Mouse (Mus musculus): ENCODE results near the gene Wdr83os.
"Not testable (repeated sequence)": the region's sequence is repeated elsewhere in the genome, so short reads cannot be mapped to it uniquely, and the experiment has no call there.

Gene Wdr83os

DNA sequence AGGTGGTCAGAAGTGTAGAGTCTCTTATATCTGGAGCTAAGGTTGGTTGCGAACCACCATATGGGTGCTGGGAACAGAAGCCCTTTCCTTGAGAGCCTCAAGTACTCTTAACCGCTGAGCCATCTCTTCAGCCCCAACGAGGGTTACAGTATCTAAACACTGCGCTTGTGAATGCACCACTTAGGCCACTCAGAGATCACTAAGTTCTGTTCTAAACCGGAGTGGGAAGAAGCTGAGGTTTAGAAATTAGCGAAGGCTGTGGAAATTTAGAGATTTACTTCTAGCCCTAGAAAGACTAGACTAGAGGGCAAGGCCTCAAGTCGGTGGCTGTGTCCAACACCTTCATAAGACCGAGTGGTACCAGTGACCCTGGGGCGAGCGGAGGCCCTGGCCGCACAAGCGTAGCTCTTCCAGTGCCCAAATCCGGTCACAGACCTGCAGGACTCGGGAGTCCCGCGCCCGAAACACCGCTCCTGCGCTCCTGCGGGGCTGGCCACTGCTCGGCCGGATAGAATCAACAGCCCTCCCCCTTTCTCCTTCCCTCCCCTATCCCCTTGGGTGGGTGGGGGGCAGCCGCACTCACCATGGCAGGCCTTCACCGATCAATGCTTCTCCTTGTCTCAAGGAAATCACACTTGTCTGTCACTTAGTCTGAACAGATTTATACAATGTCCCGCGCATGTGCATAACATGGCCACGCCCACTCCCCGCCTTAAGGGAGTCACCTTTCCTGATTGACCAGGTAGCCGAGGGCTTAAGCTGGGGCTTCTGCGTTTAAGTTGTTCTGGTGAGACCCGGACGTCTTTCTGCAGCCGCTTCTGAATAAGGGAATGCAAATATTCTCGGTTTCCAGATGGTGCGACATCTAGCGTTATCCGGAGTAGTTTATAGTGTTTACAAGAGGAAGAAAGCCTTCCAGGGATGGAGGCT, 38.8 kb downstream of the Wdr83os start:
- peak; percentile 46 for DNase-seq (ENCODE audit: low read depth)

DNA sequence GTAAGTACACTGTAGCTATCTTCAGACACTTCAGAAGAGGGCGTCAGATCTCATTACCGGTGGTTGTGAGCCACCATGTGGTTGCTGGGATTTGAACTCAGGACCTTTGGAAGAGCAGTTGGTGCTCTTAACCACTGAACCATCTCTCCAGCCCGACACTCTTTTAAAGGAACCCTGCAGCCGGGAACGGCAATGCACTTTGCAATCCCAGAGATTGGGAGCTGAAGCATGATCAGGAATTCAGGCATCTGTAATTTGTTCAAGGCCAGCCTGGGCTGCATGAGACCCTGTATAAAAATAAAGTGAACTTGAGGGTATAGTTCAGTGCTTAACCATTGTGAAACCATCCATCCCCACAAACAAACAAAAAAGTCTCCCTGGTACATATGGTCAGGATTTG, 39.7 kb downstream of the Wdr83os start:
- DNase-seq (ENCODE audit: low read depth) = not testable (repeated sequence)

DNA sequence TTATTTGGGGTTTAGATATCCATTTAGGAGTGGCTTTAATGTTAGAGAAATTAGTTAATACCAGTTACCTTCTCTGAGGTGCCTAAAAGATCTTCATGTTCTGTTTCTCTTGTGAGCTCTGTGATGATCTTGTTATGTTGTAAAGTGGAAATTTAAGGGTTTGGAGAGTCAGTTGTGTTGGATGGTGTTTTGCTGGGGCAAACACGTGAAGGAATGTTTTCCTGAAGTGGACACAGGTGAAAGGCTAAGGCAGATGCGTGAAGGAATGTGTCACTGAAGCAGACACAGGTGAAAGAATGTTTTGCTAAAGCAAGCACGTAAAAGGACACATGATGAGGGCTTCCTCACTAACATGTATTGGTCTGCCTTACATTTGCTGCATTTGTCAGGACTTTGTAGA, 42.5 kb downstream of the Wdr83os start, which contains the start of gene Zfp791:
Gene Zfp791 (minus strand): TSS at position 101 of the 400 bp plus-strand sequence.
- no peak for DNase-seq (ENCODE audit: low read depth)

DNA sequence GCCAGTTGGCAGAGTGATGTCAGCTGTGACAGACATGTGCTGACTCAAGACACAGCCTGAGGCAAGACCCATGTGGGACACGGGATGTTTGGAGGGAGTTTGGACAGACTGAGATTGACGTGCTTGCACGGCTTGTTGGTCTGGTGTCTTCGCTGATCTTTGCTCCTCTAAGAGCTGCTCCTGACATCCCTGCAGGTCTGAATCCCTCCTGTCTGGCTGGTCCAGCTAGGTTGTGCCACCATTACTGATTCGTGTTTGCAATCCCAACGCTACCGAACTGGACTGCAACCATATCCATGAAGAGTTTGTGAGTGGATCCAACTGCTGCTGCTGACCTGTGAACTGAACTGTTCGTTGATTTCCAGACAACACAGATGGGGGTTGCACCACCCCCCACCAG, 43.2 kb downstream of the Wdr83os start:
- DNase-seq (ENCODE audit: low read depth) = no peak

Data from naive thymus-derived CD4-positive, alpha-beta T cell, adult 2 months (primary cell).